Mouse (Mus musculus): ENCODE data around the gene Ptprh.

- no peak for TF ChIP-seq CTCF (IDR thresholded peaks at IDR 0.05; ENCODE audit: low read depth, low read length)
- no peak for TF ChIP-seq POLR2A (IDR thresholded peaks at IDR 0.05; ENCODE audit: insufficient read depth, low read length)
- no peak for TF ChIP-seq EP300 (IDR thresholded peaks at IDR 0.05; ENCODE audit: insufficient read depth, low read depth, low read length)
These were observed 872 bp downstream of the Ptprh start for GRCm38 (mm10) chr7:4602969-4603368.
